Mouse (Mus musculus) E14TG2a.4 (cell line): ENCODE measurements at regions not wholly inside any gene's neighbourhood (a gene's known extent, or its start where the extent isn't known, plus 50 kb on each side); places are given as distances from the start of the nearest gene placed in this dataset.

Source experiments
- H3K27me3 ChIP-seq: 2 replicates; pipeline ENCODE4 v1.6.1; 2014; ENCODE audit warnings: low read length, control low read depth; ENCODE audit not compliant: insufficient read depth
- H3K36me3 ChIP-seq: 2 replicates; pipeline ENCODE4 v1.6.1; 2014; ENCODE audit warnings: low read length, control low read depth; ENCODE audit not compliant: insufficient read depth
- H3K4me1 ChIP-seq: replicated peaks from 2 replicates; pipeline ENCODE4 v1.6.1; 2014; ENCODE audit warnings: low read depth, low read length, control low read depth
- H3K4me3 ChIP-seq: replicated peaks from 2 replicates; pipeline ENCODE4 v1.5.1; 2014; ENCODE audit warnings: mild to moderate bottlenecking, low read length
- H3K9me3 ChIP-seq: 2 replicates; pipeline ENCODE4 v1.6.1; 2014; ENCODE audit warnings: low read length, control low read depth
- CTCF ChIP-seq: conservative IDR thresholded peaks from 2 replicates; pipeline ENCODE4 v1.5.1; 2014; ENCODE audit warnings: low read length
- NANOG ChIP-seq: IDR thresholded peaks from 2 replicates; pipeline ENCODE4 v1.6.1; 2014; ENCODE audit warnings: borderline replicate concordance, low read length, mixed read lengths
- POU5F1 ChIP-seq: IDR thresholded peaks from 2 replicates; pipeline ENCODE4 v1.6.1; 2014; ENCODE audit warnings: low read length, borderline replicate concordance

- Histone ChIP-seq H3K9me3 (no peaks in the 10 kb centered on the region), H3K27me3 (no peaks in the 10 kb centered on the region), H3K4me3 (no peak overlapping the region), H3K36me3 (no peaks in the 10 kb centered on the region), H3K4me1 (no peaks in the 10 kb centered on the region)
- TF ChIP-seq NANOG (no peak), CTCF (no peak), POU5F1 (no peak)
These were observed 364.2 kb downstream of the Sgo2b start for GRCm38 (mm10) chr8:63587871-63588270.

DNA sequence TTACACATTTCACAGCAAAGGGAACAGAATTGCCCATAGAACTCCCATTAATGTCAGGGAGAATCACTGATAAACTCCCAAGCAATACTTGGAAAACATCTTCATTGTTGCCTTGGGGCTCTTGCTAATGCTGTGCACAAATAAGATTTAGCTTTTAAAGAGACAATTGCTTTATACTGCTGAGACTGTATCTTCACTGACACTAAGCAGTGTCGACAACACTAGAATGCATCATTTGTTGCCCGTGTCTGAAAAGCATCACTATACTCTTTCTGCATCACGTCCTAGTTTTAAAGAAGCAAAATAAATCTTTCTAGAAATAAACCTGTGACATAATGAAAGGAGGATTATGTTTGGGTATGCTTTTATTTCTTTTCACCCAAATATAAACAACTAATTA lies 377.5 kb downstream of the Sgo2b start:
- H3K4me3 ChIP-seq: no peak overlapping the region
- TF ChIP-seq NANOG: no peak
- no peak for TF ChIP-seq CTCF
- TF ChIP-seq POU5F1: no peak
- no peaks in the 10 kb centered on the region for H3K36me3 ChIP-seq
- H3K4me1 ChIP-seq: no peaks in the 10 kb centered on the region
- H3K9me3 ChIP-seq: no peaks in the 10 kb centered on the region
- H3K27me3 ChIP-seq: no peaks in the 10 kb centered on the region

GRCm38 (mm10) chr8:63539296-63539695 lies 412.8 kb downstream of the Sgo2b start:
- no peaks in the 10 kb centered on the region; the same call in 1 of the 2 replicates for H3K4me1 ChIP-seq
- H3K36me3 ChIP-seq: no peaks in the 10 kb centered on the region
- H3K4me3 ChIP-seq: no peak overlapping the region
- peak; percentile 12; the same call in 1 of the 2 replicates for TF ChIP-seq NANOG
- TF ChIP-seq CTCF: no peak
- no peaks in the 10 kb centered on the region for H3K27me3 ChIP-seq
- no peaks in the 10 kb centered on the region for H3K9me3 ChIP-seq

DNA sequence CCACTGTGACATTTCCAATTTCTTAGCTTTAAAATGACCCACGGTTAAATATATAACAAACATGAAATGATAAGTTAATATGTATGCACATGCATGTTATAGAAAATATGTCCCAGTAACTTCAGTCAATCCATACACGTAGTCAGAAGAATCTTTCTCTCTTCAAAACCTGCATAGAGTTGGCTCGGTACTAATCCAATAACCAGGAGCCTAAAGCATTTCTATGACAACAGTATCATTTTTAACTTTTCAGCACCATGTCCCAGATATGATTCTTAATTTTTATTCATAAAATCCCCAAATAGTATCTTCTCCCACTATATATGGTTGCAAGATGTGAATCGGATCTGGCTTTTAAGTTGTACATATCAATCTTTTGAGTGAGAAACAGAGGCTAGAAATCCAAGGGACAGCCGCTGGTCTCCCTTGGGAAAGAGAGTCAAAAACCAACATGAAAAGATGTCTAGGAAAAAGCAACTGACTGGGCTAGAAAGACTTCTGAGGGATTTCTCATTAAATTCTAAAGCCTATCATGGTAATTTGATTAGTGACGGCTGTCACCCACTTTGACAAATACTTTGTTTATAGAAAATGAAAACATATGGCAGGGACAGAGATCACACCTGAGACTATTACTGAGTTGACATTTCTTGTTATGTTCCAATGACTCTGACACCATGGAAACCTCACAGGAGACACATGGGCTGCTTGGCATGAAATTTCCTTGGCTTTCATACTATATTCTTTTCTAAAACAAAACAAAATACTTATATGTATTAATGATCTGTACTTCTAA lies 422.1 kb downstream of the Sgo2b start:
- H3K9me3 ChIP-seq: no peaks in the 10 kb centered on the region
- no peak overlapping the region for H3K4me3 ChIP-seq
- H3K36me3 ChIP-seq: no peaks in the 10 kb centered on the region
- TF ChIP-seq CTCF: no peak
- no peak for TF ChIP-seq NANOG
- no peak for TF ChIP-seq POU5F1
- H3K27me3 ChIP-seq: no peaks in the 10 kb centered on the region
- H3K4me1 ChIP-seq: no peaks in the 10 kb centered on the region
